ENCODE assay signal across 15 mouse cellular contexts in the genomic region with DNA sequence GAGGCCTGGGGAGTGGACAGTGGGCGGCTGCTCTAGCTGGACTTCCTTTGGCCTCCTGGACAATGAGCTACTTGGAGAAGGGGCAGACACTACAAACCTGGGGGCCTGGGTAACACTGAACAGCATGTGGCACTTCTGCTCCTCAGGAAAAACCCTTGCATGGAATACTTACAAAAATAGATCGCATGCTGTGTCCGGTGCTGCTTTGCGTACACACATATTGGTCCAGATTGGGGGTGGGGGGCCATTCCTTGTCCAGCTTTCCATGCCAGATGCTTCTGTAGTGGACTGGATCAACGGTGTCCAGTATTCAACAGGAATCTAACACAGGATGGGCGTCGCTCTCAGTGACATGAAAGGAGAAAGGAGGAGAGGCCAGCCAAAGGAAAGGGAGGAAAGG. TPM values are rescaled to one million over a fixed set of nuclear protein-coding genes. Genes with fewer than 3 reads are reported as not detected.
A peak's percentile ranks its signal among the peaks of the same experiment; 100 is the strongest.
DNase-seq lines count a peak whose midpoint lies in the region; ATAC-seq and TF ChIP-seq lines count a peak whose summit lies in the region.
"Had no signal": no experiment of that assay in that cellular context is flagged by ENCODE, and none has a peak within 500 bp of the region (broad histone marks: within the 10 kb centered on the region; RNA-seq: fewer than 3 reads in every experiment).

No protein-coding gene starts in this region.

- no peak overlapping the region for H3K4me3 ChIP-seq in heart, embryonic 11.5 days (ENCODE audit: low read depth, low read length)
- no peak overlapping the region for H3K4me3 ChIP-seq in left cerebral cortex, adult 2 months
- H3K4me3 ChIP-seq: forebrain, embryonic 15.5 days; liver, embryonic 13.5 days had no signal

- H3K9ac ChIP-seq in heart, embryonic 11.5 days (ENCODE audit: low read depth, low read length) = no peak overlapping the region
- H3K9ac ChIP-seq: forebrain, embryonic 15.5 days; liver, embryonic 13.5 days had no signal

- no peaks in the 10 kb centered on the region for H3K9me3 ChIP-seq in heart, embryonic 11.5 days (replicated peaks; ENCODE audit: control insufficient read depth, low read length)
- H3K9me3 ChIP-seq: forebrain, embryonic 15.5 days; liver, embryonic 13.5 days had no signal

- 68% methylated on average over 7 of the region's 7 CpGs for WGBS in heart, embryonic 11.5 days (ENCODE audit: insufficient replicate concordance)

- peaks cover 30% of the 10 kb centered on the region for H3K27me3 ChIP-seq in heart, embryonic 11.5 days (ENCODE audit: control insufficient read depth, insufficient read depth, low read length)
- H3K27me3 ChIP-seq: forebrain, embryonic 15.5 days had no signal

- H3K4me2 ChIP-seq in heart, embryonic 11.5 days = no peak overlapping the region
- H3K4me2 ChIP-seq: forebrain, embryonic 15.5 days; liver, embryonic 13.5 days; midbrain, embryonic 11.5 days had no signal

- TF ChIP-seq CTCF in left cerebral cortex, adult 2 months (IDR thresholded peaks at IDR 0.05) = no peak

- ATAC-seq in heart, embryonic 11.5 days (replicated peaks; ENCODE audit: insufficient number of reproducible peaks, low FRiP score, low TSS enrichment) = no peak
- ATAC-seq: forebrain, embryonic 15.5 days; hindbrain, postnatal 0 days had no signal

- H3K27ac ChIP-seq in heart, embryonic 11.5 days (ENCODE audit: low read depth, low read length) = no peak overlapping the region
- H3K27ac ChIP-seq in left cerebral cortex, adult 2 months = no peak overlapping the region
- H3K27ac ChIP-seq: forebrain, embryonic 15.5 days; hindbrain, postnatal 0 days; liver, embryonic 13.5 days had no signal

- H3K36me3 ChIP-seq in heart, embryonic 11.5 days (ENCODE audit: control insufficient read depth, insufficient read depth, low read length) = no peaks in the 10 kb centered on the region
- H3K36me3 ChIP-seq: forebrain, embryonic 15.5 days; liver, embryonic 13.5 days had no signal

- H3K4me1 ChIP-seq in heart, embryonic 11.5 days (ENCODE audit: control insufficient read depth, insufficient read depth, low read length) = no peaks in the 10 kb centered on the region
- H3K4me1 ChIP-seq: liver, embryonic 13.5 days had no signal

- DNase-seq in heart, adult 18-20 months = peak; percentile 38 to 70
- DNase-seq in heart, adult 8-10 months (ENCODE audit: low spot score) = peak; percentile 58
- DNase-seq in heart, postnatal 36 days = peak; percentile 18 to 26
- DNase-seq in lung, postnatal 14 days = peak; percentile 32
- no peak for DNase-seq in left cerebral cortex, adult 2 months (ENCODE audit: extremely low spot score in 1 of 2, low spot score in 2 of 2)
- no peak for DNase-seq in cerebellum, postnatal 14 days
- DNase-seq in layer of hippocampus, adult 11-12 months (ENCODE audit: low spot score) = no peak
- DNase-seq: adrenal gland, postnatal 25 days; gastrocnemius, postnatal 14 days; liver, embryonic 13.5 days; spleen, adult 18-20 months had no signal

- intact Hi-C loops in heart, postnatal 36 days (cut with DNase I) = loop anchor here (2.0 to 5.0 kb wide), 4 partner anchors 27 to 235 kb away; no protein-coding TSS in a partner anchor
- intact Hi-C loops in left cerebral cortex, adult 2 months (cut with DNase I) = no loop called here

RNA-seq across cellular contexts. Expression of a gene that starts 2.0 kb away (rescaled TPM):
- total RNA-seq in heart, adult 18-20 months (2021) = 1 to 10 TPM; 6.7 to 7.2 TPM
- polyA plus RNA-seq in heart, embryonic 11.5 days (2014; fragmentation: Nextera tagmentation; extraction: Ambion mirVana) = 1.8 and 1.9 TPM in 2 replicates
- 1 to 10 TPM; 7.7 to 9.5 (median 8.7) TPM for total RNA-seq in heart, adult 8-10 months (2022)
- 10 to 100 TPM in 1 of 2 experiments, 1 to 10 TPM in 1; 8.0 to 12.0 TPM for total RNA-seq in heart, postnatal 36 days (2021)
- 10 to 100 TPM; 53.9 to 60.1 TPM for total RNA-seq in left cerebral cortex, adult 2 months (2021)

Comparison
In these comparisons a context has a peak if more than half of its experiments do, and no peak if none do; other contexts are left out.
1. DNase-seq: peak in heart, adult 18-20 months (2 of 2), heart, adult 8-10 months (single experiment), heart, postnatal 36 days (2 of 2) and lung, postnatal 14 days (single experiment); none in left cerebral cortex, adult 2 months (0 of 2), cerebellum, postnatal 14 days (0 of 2) and layer of hippocampus, adult 11-12 months (single experiment).
2. RNA of a gene that starts 2.0 kb away (total RNA-seq): 53.9 to 60.1 TPM in left cerebral cortex, adult 2 months; 8.0 to 12.0 TPM in heart, postnatal 36 days, 7.7 to 9.5 TPM in heart, adult 8-10 months and 6.7 to 7.2 TPM in heart, adult 18-20 months; every median in the first group is over 4 times any median in the second.